Mouse (Mus musculus) myocyte (in vitro differentiated cells): Measurements from ENCODE around the gene Pzp.

Experiments used
- MYOD1 ChIP-seq, 3 experiments: IDR thresholded peaks; one replicate each; pipeline ENCODE4 v1.6.1; 2011; ENCODE audit warnings: control low read depth in 2 of 3, low read depth in 2 of 3, mild to moderate bottlenecking in 2 of 3, moderate library complexity in 1 of 3; ENCODE audit not compliant: insufficient read length in 2 of 3, control insufficient read depth in 1 of 3
- MYOG ChIP-seq, 3 experiments: IDR thresholded peaks; one replicate each; pipeline ENCODE4 v1.6.1; 2011; ENCODE audit warnings: control low read depth in 2 of 3, low read depth in 2 of 3, mild to moderate bottlenecking in 2 of 3; ENCODE audit not compliant: insufficient read length in 2 of 3, control insufficient read depth in 1 of 3, insufficient read depth in 1 of 3
- POLR2A ChIP-seq: IDR thresholded peaks from one replicate; pipeline ENCODE4 v1.6.1; 2011; ENCODE audit warnings: low read depth, mild to moderate bottlenecking, control low read depth, moderate library complexity; ENCODE audit not compliant: insufficient read length
- POLR2AphosphoS2 ChIP-seq: IDR thresholded peaks from one replicate; pipeline ENCODE4 v1.6.1; 2011; ENCODE audit warnings: low read depth, control low read depth; ENCODE audit not compliant: insufficient read length
- REST ChIP-seq: IDR thresholded peaks from one replicate; pipeline ENCODE4 v1.6.1; 2011; ENCODE audit warnings: mild to moderate bottlenecking, control low read depth, moderate library complexity; ENCODE audit not compliant: insufficient read depth, insufficient read length
- SRF ChIP-seq: IDR thresholded peaks from one replicate; pipeline ENCODE4 v1.6.1; 2011; ENCODE audit warnings: low read depth; ENCODE audit not compliant: control insufficient read depth, insufficient read length
- TCF12 ChIP-seq: IDR thresholded peaks from one replicate; pipeline ENCODE4 v1.6.1; 2011; ENCODE audit warnings: mild to moderate bottlenecking, control low read depth; ENCODE audit not compliant: poor library complexity, insufficient read depth, severe bottlenecking
- USF1 ChIP-seq: IDR thresholded peaks from one replicate; pipeline ENCODE4 v1.6.1; 2011; ENCODE audit warnings: low read depth, mild to moderate bottlenecking, control low read depth, moderate library complexity

DNA sequence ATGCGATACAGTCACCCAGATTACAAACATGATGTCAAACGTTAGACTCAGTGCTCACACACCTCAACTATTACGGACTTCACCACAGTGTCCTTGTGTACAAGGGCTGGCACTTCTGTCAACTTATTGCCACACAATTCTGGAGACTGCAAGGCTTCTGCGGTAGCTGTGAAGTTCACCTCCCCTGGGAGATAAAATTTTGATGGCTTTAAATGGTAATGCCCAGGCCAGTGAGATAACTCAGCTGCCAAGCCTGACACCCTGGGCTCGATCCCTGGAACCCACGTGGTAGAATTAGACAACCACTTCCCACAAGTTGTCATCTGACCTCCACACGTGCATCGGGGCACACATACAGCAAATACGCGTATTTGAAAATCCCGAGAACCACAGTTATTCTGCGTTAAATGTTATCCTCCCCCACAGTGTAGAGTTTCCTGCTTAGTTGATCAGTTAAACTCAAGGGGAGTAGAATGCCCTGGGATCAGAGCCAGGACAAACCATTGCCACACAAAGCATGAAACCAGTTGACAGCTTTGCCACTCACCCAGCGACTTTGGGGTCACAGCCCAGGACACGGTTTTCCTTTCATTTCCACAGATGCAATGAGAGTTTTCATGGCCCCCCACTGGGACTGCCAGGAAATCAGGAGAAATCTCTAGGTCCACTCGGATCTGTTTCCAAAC is 31.7 kb downstream of the Pzp start:
- TF ChIP-seq POLR2A (no peak), MYOD1 (IDR thresholded peaks at IDR 0.05; ENCODE audit: control insufficient read depth in 1 of 3, insufficient read length in 2 of 3, low read depth in 2 of 3) (no peak), TCF12 (no peak), MYOG (IDR thresholded peaks at IDR 0.05; ENCODE audit: control insufficient read depth in 1 of 3, insufficient read depth in 1 of 3, insufficient read length in 2 of 3, low read depth in 2 of 3) (no peak), USF1 (no peak), POLR2AphosphoS2 (no peak), SRF (no peak), REST (no peak)
